Mouse (Mus musculus) testis, adult 2 months (tissue): ENCODE results near the gene Cldn8.

ENCODE experiments used
- CTCF ChIP-seq: fragments of 200-500 bp; IDR thresholded peaks from 2 replicates; pipeline ENCODE4 v1.5.1; 2012; ENCODE audit warnings: low read depth, mild to moderate bottlenecking, inconsistent platforms, low read length, moderate library complexity; ENCODE audit not compliant: control insufficient read depth, insufficient read depth, insufficient replicate concordance
- POLR2A ChIP-seq: fragments of 200-500 bp; IDR thresholded peaks from 2 replicates; pipeline ENCODE4 v1.6.1; 2012; ENCODE audit warnings: low read depth, mild to moderate bottlenecking, inconsistent platforms, low read length, moderate library complexity; ENCODE audit not compliant: control insufficient read depth

DNA sequence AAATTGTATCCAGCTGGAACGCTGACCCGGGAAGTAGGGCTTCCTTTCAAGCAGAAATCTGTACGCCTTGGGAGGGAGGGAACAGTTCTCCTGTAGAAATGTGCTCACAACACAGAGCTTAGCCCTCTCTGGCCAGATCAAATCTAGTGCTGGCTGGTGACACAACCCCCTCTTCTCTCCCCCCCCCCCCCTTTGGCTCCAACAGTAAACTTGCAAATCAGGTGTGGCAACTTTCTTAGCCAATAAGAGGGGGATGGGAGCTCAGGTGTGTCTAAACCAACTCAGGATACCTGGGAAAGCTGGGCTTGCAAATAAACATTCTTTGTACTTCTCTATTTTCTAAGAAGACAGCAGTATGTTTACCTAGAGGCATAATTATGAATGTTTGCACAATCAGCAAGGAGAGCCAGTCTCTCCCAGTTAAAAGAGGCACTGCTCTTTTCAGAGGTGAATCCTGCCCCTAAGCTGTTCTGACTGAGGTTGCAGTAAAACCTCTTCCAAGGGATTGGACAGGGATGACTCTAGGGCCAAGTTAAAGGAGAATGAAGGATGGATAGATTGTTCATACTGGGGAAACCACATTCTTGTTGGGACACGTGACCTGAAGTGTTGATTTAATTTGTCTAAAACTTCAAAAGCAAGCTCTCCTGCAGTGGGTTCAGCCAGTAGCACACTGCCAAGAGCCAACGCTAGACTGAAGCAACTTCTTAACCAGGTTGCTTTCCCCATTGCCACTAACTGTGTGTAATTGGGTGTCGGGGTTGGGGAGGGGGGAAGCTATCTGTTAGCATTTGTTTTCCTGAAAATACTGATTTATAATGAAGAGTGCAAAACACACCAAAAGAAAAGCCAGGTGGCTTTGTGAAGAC, at the start of gene Cldn8:
- TF ChIP-seq CTCF, result no peak
- no peak for TF ChIP-seq POLR2A
